Mouse (Mus musculus): ENCODE data around the gene Nms.

GRCm38 (mm10) chr1:38891444-38891843 lies 47.5 kb upstream of the Nms start:
- TF ChIP-seq CTCF (IDR thresholded peaks at IDR 0.05; ENCODE audit: insufficient read depth, low read depth, low read length) (no peak), POLR2A (IDR thresholded peaks at IDR 0.05; ENCODE audit: insufficient read depth, low read depth, low read length) (no peak)

All from olfactory bulb, adult 2 months (tissue).